Mouse (Mus musculus): ENCODE measurements around the gene Ctnnb1. TPM values are rescaled to one million over a fixed set of nuclear protein-coding genes. Genes with fewer than 3 reads are reported as not detected.

Ctnnb1 gene
- total RNA-seq, 2 experiments from 2014 or later: 299 to 436 TPM

- ATAC-seq (replicated peaks; ENCODE audit: poor library complexity, severe bottlenecking): no peak
Measured at GRCm38 (mm10) chr9:120991801-120992200, 62.8 kb downstream of the Ctnnb1 start.

DNA sequence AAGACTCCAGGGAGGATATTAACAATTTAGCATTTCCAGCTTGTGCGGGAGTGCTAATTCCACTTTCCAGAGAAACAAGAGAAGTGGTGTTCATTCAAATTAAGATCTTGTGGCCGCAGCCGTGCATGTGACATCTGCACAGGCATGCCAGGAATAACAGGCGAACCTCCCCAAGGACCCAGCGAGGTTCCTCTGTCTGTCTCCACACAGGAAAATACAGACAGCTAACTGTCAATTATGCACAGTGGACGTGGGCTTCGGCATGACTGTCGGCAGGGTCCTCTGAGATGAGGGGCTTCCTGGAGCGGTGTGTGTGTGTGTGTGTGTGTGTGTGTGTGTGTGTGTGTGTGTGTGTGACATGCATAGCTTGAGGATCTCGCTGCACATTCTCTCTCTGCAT, 64.0 kb downstream of the Ctnnb1 start:
- no peak for ATAC-seq (replicated peaks; ENCODE audit: poor library complexity, severe bottlenecking)

- no peak for ATAC-seq (replicated peaks; ENCODE audit: poor library complexity, severe bottlenecking)
Measured at GRCm38 (mm10) chr9:120994223-120995155, 65.5 kb downstream of the Ctnnb1 start.

- no peak for ATAC-seq (replicated peaks; ENCODE audit: poor library complexity, severe bottlenecking)
Measured at GRCm38 (mm10) chr9:120998696-120999095, 69.7 kb downstream of the Ctnnb1 start.

DNA sequence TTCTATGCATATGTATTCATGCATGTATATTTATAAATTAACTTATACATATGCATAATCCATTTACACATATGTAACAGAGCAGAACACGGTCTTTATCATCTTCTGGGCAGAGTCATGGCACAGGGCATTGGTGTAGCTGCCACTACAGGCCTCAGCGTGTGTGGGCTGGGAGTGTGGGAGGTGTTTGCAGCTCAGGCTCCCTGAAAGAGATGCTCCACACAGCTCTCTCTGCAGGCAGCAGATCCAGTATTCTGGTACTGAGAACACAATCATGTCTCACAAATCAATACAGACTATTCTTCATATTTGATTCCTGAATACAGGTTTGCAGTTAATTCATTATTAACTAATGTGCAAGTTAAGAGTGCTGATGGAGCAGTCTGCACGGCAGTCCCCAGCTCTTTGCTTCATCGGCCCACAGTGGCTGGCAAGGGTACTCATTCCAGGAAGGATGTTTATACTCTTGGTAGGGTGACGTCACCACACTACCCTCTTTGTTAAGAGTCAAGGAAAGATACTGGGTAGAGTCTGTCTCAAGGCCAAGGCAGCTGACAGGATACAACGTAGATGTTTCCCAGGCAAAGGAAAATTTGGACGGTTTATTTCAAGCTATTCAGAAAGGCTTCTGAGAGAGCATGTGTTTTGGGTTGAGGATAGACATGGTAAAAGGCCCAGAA, 71.8 kb downstream of the Ctnnb1 start:
- ATAC-seq (replicated peaks; ENCODE audit: poor library complexity, severe bottlenecking): no peak

GRCm38 (mm10) chr9:121001681-121002540, 72.9 kb downstream of the Ctnnb1 start:
- no peak for ATAC-seq (replicated peaks; ENCODE audit: poor library complexity, severe bottlenecking)

DNA sequence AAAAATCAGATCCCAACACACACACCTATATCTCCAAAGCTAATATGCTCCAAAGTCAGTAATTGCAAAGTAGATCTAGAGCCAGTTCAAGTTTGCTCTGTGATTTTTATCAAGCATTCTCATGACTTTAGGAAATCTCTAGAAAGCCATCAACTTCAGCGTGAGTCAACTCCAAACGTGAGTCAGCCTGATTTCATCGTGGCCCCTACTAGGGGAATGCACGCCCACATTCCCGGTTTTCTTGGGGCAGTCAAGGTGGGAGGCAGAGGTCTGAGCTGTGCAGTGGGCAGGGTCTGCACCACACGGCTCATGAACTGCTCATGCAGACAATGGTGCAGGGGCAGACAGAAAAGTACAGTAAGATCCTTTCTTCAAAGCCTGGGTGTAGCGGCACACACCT, 76.9 kb downstream of the Ctnnb1 start:
- no peak for ATAC-seq (replicated peaks; ENCODE audit: poor library complexity, severe bottlenecking)
